Mouse (Mus musculus) hindlimb bud, embryonic 11.5 days (tissue): ENCODE results near the gene Socs3.
A peak's percentile ranks its signal among the peaks of the same experiment; 100 is the strongest.

Experiments used
- DNase-seq: peaks from one replicate; pipeline ENCODE4 v3.0.0-alpha.2; 2012; ENCODE audit warnings: low read depth, low spot score; ENCODE audit errors: extremely low spot score

Gene Socs3

DNA sequence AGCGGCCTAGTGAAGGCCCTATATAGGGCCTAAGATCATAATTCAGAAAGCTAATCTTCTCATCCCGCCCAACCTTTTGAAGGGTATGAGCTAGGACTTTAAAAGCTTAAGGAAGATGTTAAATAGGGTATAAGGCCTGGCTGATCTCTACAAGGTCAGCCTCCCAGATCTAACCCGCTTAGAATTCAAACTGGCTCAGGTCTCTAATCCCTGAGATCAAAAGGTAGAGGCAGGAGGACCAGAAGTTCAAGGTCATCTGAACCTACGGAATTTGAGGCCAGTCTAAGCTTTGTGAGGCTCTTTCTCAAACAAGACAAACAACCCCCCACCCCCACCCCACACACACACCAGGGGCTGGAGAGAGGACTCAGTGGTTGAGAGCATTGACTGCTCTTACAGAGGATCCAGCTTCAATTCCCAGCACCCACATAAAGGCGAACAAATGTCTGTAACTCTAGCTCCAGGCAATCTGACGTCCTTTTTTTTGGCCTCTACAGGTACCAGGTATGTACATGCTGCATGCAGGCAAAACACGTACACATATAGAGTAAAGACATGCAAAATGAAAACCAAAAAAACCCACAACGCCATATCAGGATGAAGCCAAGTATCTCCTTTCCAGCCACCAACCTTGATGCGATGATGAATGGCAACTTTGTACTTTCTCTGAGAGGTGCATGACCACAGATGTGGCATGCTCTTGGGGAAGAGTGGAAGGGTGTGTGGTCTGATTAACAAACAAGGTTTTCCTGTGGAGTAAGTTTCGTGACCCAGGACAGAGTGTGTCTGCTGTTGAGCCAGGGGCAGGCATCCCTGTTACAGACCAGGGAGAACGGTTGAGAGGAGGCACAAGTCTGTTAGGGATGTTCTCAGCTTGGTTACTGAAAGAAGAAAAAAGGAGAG, 3.1 kb upstream of the Socs3 start:
- DNase-seq, result no peak

- no peak for DNase-seq
These were observed 1.9 kb upstream of the Socs3 start for GRCm38 (mm10) chr11:117971646-117972242.

GRCm38 (mm10) chr11:117971100-117971499, 1.3 kb upstream of the Socs3 start:
- DNase-seq, result no peak

DNA sequence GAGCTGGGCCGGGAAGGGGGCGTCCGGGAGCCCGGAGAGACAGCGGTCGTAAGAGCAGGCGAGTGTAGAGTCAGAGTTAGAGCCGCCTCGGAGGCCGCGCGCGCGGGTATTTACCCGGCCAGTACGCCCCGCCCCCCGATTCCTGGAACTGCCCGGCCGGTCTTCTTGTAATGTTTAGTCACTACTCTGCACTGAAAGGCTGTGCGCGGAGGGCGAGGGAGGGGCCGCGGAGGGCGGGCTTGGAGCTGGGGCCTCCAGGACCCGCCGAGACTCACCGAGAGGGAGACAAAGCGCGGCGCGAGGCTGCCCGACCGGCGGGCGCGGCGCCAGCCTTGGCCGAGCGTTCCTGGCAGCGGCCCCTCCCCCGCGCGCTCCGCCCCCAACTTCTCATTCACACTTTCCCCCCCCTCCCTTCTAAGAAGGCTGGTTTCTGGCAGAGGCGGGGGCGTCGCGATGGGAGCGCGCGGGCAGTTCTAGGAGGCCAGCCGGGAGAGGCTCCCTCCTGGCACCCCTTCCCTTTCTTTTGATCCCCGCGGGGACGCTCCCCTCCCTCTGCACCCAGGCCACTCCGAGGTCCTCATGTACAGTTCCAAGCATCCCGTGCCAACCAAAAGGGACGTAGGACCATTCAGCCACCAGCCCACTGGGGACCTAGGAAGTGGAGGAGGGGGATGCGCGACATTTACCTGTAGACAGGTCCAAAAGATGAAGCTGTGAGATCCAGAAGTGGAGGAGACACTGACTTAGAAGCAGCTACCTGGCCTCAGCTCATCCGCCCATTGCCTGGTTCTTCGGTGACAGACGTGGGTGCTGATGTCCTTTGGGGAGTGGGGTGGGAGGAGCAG, 525 bp downstream of the Socs3 start:
- no peak for DNase-seq

- no peak for DNase-seq
These were observed 1.1 kb downstream of the Socs3 start for GRCm38 (mm10) chr11:117968716-117969099.

DNA sequence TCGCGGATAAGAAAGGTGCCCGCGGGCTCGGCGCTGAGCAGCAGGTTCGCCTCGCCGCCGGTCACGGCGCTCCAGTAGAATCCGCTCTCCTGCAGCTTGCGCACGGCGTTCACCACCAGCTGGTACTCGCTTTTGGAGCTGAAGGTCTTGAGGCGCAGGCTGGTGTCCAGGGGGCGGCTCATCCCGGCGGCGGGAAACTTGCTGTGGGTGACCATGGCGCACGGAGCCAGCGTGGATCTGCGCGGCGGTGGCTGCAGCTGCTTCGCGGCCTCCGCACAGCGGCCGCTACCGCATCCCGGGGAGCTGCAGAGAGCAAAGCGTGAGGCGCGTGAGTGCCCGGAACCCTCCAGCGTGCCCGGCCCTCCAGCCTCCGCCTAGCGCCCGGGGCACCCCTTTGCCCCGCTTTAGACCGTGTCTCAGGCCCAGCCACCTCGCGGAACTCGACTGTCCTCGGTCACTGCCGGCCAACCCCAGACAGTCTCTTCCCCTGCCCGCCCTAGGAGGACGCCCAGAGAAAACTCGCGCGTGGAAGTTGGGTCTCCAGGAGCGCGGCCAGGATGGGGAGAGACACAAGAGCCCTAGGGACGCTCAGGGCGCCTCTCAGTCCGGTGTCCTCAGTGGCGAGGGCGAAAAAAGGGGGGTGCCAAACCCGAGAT, 1.7 kb downstream of the Socs3 start:
- no peak for DNase-seq

- DNase-seq, result no peak
These were observed 2.4 kb downstream of the Socs3 start for GRCm38 (mm10) chr11:117967249-117968015.

GRCm38 (mm10) chr11:117966506-117967100, 3.2 kb downstream of the Socs3 start:
- no peak for DNase-seq

- no peak for DNase-seq
These were observed 4.3 kb downstream of the Socs3 start for GRCm38 (mm10) chr11:117965561-117965981.

GRCm38 (mm10) chr11:117965052-117965451, 4.8 kb downstream of the Socs3 start:
- no peak for DNase-seq

DNA sequence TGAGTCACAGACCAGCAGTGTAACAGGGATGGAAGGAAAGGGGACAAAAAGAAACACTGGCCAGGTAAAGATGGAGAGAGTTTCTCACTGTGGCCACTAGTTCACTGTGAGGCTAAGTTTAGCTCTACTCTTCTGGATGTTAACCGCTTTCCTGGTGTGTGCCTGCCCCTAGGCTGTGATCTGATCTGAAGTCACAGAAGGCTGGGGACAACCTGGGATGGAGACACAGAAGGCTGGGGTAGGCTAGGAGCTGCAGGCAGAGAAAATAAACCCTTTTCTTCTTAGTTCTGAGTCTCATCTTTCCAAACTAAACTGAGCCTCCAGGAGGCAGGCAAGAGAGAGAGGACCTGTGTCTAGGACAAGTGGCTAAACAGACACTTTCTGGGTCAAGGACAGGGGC, 5.6 kb downstream of the Socs3 start:
- DNase-seq, result no peak

GRCm38 (mm10) chr11:117963872-117964271, 6.0 kb downstream of the Socs3 start:
- DNase-seq, result no peak

DNA sequence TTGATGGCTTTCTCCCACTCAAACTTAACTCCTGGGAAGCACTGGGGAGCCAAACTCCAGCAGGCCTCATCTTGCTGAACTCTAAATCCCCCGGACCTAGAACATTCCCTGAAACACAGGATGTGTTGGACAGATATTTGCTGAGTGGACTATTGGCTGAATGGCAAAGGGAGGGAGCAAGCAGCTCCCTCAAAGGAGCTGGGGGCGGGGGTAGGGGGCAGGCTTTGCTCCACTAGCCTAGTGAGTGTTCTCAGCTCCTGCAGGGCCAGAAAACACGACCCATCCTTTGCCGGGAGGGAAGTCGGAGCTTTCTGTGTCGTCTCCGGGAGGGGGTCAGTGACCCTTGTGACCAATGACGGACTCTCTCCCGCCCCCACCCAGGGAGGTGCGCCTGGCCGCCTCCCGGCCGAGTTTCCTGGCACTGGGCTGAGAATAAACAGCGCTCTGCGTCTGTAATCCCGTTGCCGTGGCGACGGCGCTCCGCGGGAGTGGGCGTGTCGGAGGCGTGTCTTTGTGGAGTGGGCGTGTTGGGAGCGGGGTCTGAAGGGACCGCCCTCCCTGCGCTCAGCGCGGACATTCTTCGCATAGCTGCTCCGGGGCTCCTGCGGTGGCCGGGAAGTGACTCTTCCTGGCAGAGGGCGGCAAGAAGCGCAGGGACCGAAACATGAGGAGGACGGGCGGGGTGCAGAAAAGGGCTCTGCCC, 6.6 kb downstream of the Socs3 start:
- DNase-seq, result peak; percentile 89

GRCm38 (mm10) chr11:117962228-117963067, 7.4 kb downstream of the Socs3 start:
- no peak for DNase-seq

- DNase-seq, result no peak
These were observed 9.2 kb downstream of the Socs3 start for GRCm38 (mm10) chr11:117960601-117961000.

DNA sequence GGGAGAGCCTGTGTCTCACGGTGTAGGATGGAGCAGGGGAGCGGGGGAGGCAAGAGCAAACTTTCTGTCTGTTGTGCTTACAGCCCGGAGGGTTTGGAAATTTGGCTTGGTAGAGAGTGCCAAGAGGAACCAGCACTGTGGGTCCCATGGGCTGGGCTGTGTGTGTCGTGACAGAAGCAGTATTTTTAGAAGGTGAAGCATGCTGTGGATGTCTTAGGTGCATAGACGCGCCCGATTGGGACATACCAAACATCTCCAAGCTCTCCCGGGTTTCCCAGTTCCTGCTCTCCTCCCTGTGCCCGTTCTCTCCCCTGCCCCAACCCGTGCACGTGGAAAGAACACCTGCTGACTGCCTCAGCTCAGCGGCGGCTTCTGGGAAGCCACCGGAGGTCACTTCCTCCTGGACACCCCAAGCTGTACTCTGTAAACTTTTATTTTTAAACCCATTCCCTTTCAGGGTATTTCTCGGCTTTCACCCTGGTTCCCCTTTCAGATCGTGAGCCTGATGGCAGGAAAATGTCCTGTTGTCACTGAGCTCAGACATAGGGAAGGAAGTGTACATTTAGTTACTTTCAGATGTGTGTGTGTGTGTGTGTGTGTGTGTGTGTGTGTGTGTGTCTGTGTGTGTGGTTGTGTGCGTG, 10.0 kb downstream of the Socs3 start:
- DNase-seq, result no peak

DNA sequence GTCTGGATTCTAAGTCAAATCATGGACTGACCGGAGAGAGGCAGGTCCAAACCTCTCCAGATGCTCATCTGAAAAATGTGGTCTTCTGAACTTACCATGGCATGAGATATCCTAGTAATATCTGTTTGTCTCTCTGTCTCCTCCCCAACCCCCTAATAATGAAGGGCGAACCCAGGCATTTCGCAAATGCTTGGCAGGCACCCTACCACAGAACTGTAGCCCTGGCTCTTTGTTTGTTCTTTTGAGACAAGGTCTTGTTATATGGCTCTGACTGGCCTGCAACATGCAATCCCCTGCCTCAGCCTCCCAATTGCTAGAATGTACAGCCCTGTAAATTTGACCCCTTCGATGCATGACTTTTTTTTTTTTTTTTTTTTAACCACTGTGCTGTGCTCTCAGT, 10.7 kb downstream of the Socs3 start:
- no peak for DNase-seq

- DNase-seq, result no peak
These were observed 11.7 kb downstream of the Socs3 start for GRCm38 (mm10) chr11:117958197-117958596.
